Mouse (Mus musculus) lung, embryonic 15.5 days (tissue): ENCODE results near the gene Spsb1. TPM values are rescaled to one million over a fixed set of nuclear protein-coding genes. Genes with fewer than 3 reads are reported as not detected.

Source experiments
- ATAC-seq: fragments of 200-750 bp; cut with Nextera tagmentation; 2 replicates; pipeline ENCODE4 v1.8.0; 2017; ENCODE audit warnings: moderate number of reproducible peaks, borderline replicate concordance; ENCODE audit not compliant: low FRiP score, low TSS enrichment; ENCODE audit errors: extremely low read depth
- H3K27ac ChIP-seq: fragments of 300-500 bp; sonication (generic); 2 replicates; pipeline ENCODE4 v1.5.1; 2015; ENCODE audit warnings: moderate library complexity, mild to moderate bottlenecking, inconsistent platforms
- H3K27me3 ChIP-seq: fragments of 300-500 bp; sonication (generic); 2 replicates; pipeline ENCODE4 v1.6.1; 2015; ENCODE audit warnings: inconsistent platforms
- H3K36me3 ChIP-seq: fragments of 300-500 bp; sonication (generic); 2 replicates; pipeline ENCODE4 v1.6.1; 2015; ENCODE audit warnings: inconsistent platforms
- H3K4me1 ChIP-seq: fragments of 300-500 bp; sonication (generic); 2 replicates; pipeline ENCODE4 v1.6.1; 2015; ENCODE audit warnings: inconsistent platforms
- H3K4me2 ChIP-seq: fragments of 300-500 bp; sonication (generic); 2 replicates; pipeline ENCODE4 v1.6.1; 2015; ENCODE audit warnings: inconsistent platforms, mild to moderate bottlenecking, moderate library complexity
- H3K4me3 ChIP-seq: fragments of 300-500 bp; sonication (generic); 2 replicates; pipeline ENCODE4 v1.5.1; 2015; ENCODE audit warnings: mild to moderate bottlenecking, inconsistent platforms
- H3K9ac ChIP-seq: fragments of 300-500 bp; sonication (generic); 2 replicates; pipeline ENCODE4 v1.6.1; 2015; ENCODE audit warnings: inconsistent platforms
- H3K9me3 ChIP-seq: fragments of 300-500 bp; sonication (generic); 2 replicates; pipeline ENCODE4 v1.6.1; 2016; ENCODE audit warnings: inconsistent platforms
- WGBS: fragments of 180-500 bp; shearing (Covaris S2); methylation state at CpG from one replicate; pipeline ENCODE4 v1.1.7; 2015; 5-methylcytosine and 5-hydroxymethylcytosine counted together
- polyA plus RNA-seq: library from polyadenylated mRNA; unstranded; fragments of >200 nt; fragmentation: Nextera tagmentation; extraction: Ambion mirVana; gene quantifications from 2 replicates; pipeline ENCODE4 v1.2.1, GENCODE M21; 2015

Gene Spsb1
- polyA plus RNA-seq, 1 experiment from 2014 or later: 15.6 TPM

DNA sequence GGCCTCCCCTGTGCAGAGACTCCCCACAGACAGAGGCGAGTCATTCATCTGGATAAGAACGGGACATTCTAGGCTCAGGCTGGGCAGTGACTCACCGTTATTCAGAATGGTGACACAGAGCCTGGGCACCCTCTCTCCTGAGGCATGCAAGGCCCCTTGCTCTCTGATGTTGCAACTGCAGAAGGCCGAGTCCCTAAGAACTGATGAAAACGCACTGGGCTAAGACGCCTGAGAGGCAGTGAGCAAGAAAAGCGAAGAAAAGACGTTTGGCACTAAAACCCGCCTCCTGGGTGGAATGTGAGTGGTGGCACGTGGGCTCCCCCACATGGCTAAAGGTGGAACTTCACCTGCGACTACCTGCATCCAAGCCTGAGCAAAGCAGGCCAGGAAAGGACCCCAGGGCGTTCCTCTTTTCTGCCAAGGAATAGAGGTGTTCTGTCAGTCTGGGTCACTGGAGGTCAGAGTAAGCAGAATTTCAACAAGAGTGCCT, 25.0 kb upstream of the Spsb1 start:
- no peak; the same call in 1 of the 2 replicates for ATAC-seq
- 4% methylated on average over 12 of the region's 12 CpGs for WGBS
- Histone ChIP-seq H3K27me3 (no peaks in the 10 kb centered on the region), H3K4me1 (peaks cover 27% of the 10 kb centered on the region), H3K36me3 (peaks cover 24% of the 10 kb centered on the region), H3K4me3 (no peak overlapping the region), H3K9ac (no peak overlapping the region), H3K4me2 (peak overlapping the region; percentile 35), H3K27ac (no peak overlapping the region), H3K9me3 (no peaks in the 10 kb centered on the region)

DNA sequence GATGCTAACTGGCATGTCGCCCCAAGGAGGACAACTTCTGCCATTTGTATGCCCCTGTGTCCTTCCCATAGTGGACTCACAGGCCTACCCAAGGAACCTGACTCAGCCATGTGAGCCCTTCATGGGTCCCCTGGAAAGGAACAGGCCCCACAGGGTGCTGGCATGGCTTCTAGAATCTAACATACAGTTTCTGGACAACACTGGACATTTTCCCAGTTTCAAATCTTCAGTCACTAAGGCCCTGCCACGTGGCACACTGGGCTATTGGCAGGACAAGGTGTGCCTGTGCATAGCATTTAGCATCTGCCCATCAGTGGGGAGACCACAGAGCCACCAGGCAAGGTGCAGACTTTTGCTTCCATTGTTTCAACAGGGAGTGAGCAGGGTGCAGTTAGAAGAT, 24.0 kb upstream of the Spsb1 start:
- Histone ChIP-seq H3K4me3 (no peak overlapping the region), H3K9ac (no peak overlapping the region), H3K36me3 (peaks cover 23% of the 10 kb centered on the region), H3K9me3 (no peaks in the 10 kb centered on the region), H3K4me1 (peaks cover 27% of the 10 kb centered on the region), H3K27me3 (no peaks in the 10 kb centered on the region), H3K27ac (no peak overlapping the region), H3K4me2 (no peak overlapping the region)
- ATAC-seq: no peak
- WGBS: 83% methylated on average over 2 of the region's 2 CpGs

DNA sequence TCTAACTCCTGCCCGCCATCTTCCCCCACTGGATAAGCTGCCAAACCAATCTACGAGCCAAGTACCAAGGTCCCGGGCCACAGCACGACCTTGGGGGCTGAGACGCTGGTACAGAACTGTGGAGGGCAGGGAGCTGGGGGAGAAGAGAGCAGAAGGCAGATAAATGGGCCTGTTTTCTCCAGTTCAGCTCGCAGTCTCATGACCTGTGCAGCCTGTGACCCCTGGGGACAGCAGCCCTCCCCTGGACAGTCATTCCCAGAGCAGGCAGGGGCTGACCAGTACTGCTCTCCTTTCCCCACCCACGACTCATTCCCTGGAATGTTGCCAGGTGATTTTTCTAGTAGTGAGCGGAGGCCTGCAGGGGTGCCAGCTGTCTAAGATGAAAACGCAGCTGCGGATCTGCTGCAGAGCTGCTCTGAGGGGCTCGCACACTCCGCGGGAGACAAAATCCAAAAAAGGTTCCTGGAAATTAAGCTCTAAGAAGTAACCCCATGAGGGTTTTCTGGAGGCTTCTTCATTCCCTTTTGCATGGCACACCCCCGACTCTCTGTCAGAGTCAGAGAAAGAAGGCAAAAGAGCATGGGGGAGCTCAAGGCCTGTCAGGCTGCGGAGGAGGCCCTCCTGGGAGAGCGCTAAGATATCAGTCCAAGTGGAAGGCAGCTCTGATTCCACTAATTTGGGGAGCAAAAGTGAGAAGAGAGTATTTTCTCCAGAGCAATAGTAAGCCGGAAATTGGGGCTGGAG, 23.1 kb upstream of the Spsb1 start:
- peak; percentile 60 for ATAC-seq
- H3K27ac ChIP-seq: 0 out of 2 replicates have a peak overlapping the region, but pooled peaks have one; percentile 2
- 39% methylated on average over 17 of the region's 17 CpGs for WGBS
- no peak overlapping the region for H3K4me2 ChIP-seq
- H3K9ac ChIP-seq: no peak overlapping the region
- H3K27me3 ChIP-seq: no peaks in the 10 kb centered on the region
- H3K4me1 ChIP-seq: peaks cover 27% of the 10 kb centered on the region
- H3K4me3 ChIP-seq: no peak overlapping the region
- H3K9me3 ChIP-seq: no peaks in the 10 kb centered on the region
- peaks cover 16% of the 10 kb centered on the region for H3K36me3 ChIP-seq

- no peak overlapping the region for H3K4me3 ChIP-seq
- H3K27me3 ChIP-seq: no peaks in the 10 kb centered on the region
- no peak for ATAC-seq
- H3K9ac ChIP-seq: no peak overlapping the region
- no peak overlapping the region for H3K4me2 ChIP-seq
- peaks cover 27% of the 10 kb centered on the region for H3K4me1 ChIP-seq
- 52% methylated on average over 6 of the region's 6 CpGs for WGBS
- H3K36me3 ChIP-seq: peaks cover 15% of the 10 kb centered on the region
- H3K9me3 ChIP-seq: no peaks in the 10 kb centered on the region
- no peak overlapping the region for H3K27ac ChIP-seq
These were observed 22.3 kb upstream of the Spsb1 start for GRCm38 (mm10) chr4:149977181-149977580.

DNA sequence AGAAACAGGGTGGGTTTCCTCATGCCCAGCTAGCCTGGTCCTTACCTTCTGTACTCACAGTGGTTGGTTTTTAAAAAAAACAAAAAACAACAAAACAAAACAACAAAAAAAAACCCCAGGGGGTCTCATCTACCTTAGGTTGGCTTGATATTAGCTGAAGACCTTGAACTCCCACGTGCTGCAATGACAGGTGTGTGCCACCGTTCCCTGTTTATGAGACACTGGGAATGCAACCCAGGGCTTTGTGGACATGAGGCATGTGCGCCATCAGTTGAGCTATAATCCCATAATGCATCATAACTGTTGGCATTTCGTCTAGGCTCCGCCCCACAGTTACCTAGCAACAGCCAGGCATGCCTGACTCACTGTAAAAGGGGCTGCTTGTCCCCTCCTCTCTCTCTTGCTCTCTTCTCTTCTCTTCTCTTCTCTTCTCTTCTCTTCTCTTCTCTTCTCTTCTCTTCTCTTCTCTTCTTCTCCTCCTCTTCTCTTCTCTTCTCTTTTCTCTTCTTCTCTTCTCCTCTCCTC, 20.9 kb upstream of the Spsb1 start:
- no peak overlapping the region for H3K4me2 ChIP-seq
- H3K27me3 ChIP-seq: no peaks in the 10 kb centered on the region
- H3K27ac ChIP-seq: no peak overlapping the region
- WGBS: 70% methylated on average over 5 of the region's 5 CpGs
- peaks cover 27% of the 10 kb centered on the region for H3K4me1 ChIP-seq
- no peaks in the 10 kb centered on the region for H3K9me3 ChIP-seq
- H3K36me3 ChIP-seq: 0 out of 2 replicates have a peak, but pooled peaks cover 1% of the 10 kb centered on the region
- H3K4me3 ChIP-seq: no peak overlapping the region
- H3K9ac ChIP-seq: no peak overlapping the region
- ATAC-seq: no peak

GRCm38 (mm10) chr4:149975291-149975690, 20.4 kb upstream of the Spsb1 start:
- Histone ChIP-seq H3K9ac (no peak overlapping the region), H3K4me1 (peaks cover 27% of the 10 kb centered on the region), H3K9me3 (no peaks in the 10 kb centered on the region), H3K27ac (no peak overlapping the region), H3K4me3 (no peak overlapping the region), H3K4me2 (no peak overlapping the region), H3K36me3 (no peaks in the 10 kb centered on the region), H3K27me3 (no peaks in the 10 kb centered on the region)
- WGBS: 60% methylated on average over 8 of the region's 8 CpGs
- no peak for ATAC-seq

GRCm38 (mm10) chr4:149971393-149971792, 16.6 kb upstream of the Spsb1 start:
- ATAC-seq: no peak
- Histone ChIP-seq H3K4me2 (no peak overlapping the region), H3K27ac (no peak overlapping the region), H3K4me1 (peaks cover 12% of the 10 kb centered on the region), H3K9ac (no peak overlapping the region), H3K9me3 (no peaks in the 10 kb centered on the region), H3K27me3 (no peaks in the 10 kb centered on the region), H3K4me3 (no peak overlapping the region), H3K36me3 (no peaks in the 10 kb centered on the region)
- WGBS: 37% methylated on average over 9 of the region's 9 CpGs

GRCm38 (mm10) chr4:149968526-149968925, 13.7 kb upstream of the Spsb1 start:
- WGBS: 31% methylated on average over 6 of the region's 6 CpGs

GRCm38 (mm10) chr4:149966963-149967362, 12.1 kb upstream of the Spsb1 start:
- H3K27ac ChIP-seq: no peak overlapping the region
- no peaks in the 10 kb centered on the region for H3K9me3 ChIP-seq
- no peak overlapping the region for H3K4me2 ChIP-seq
- H3K36me3 ChIP-seq: no peaks in the 10 kb centered on the region
- peaks cover 16% of the 10 kb centered on the region for H3K4me1 ChIP-seq
- ATAC-seq: no peak
- no peaks in the 10 kb centered on the region for H3K27me3 ChIP-seq
- H3K4me3 ChIP-seq: no peak overlapping the region
- no peak overlapping the region for H3K9ac ChIP-seq
- WGBS: 84% methylated on average over 9 of the region's 9 CpGs

More at GRCm38 (mm10) chr4:149968526-149968925, 13.7 kb upstream of the Spsb1 start:
- Histone ChIP-seq H3K36me3 (no peaks in the 10 kb centered on the region), H3K27me3 (no peaks in the 10 kb centered on the region), H3K4me2 (no peak overlapping the region), H3K4me1 (peaks cover 16% of the 10 kb centered on the region), H3K9ac (no peak overlapping the region), H3K9me3 (no peaks in the 10 kb centered on the region), H3K27ac (no peak overlapping the region), H3K4me3 (no peak overlapping the region)
- ATAC-seq: no peak

GRCm38 (mm10) chr4:149966252-149966651, 11.4 kb upstream of the Spsb1 start:
- no peaks in the 10 kb centered on the region for H3K27me3 ChIP-seq
- no peaks in the 10 kb centered on the region for H3K9me3 ChIP-seq
- peaks cover 16% of the 10 kb centered on the region for H3K4me1 ChIP-seq
- no peaks in the 10 kb centered on the region for H3K36me3 ChIP-seq
- H3K4me2 ChIP-seq: no peak overlapping the region
- peak; percentile 33; the same call in 1 of the 2 replicates for ATAC-seq
- no peak overlapping the region for H3K9ac ChIP-seq
- no peak overlapping the region for H3K4me3 ChIP-seq
- H3K27ac ChIP-seq: no peak overlapping the region
- WGBS: 39% methylated on average over 5 of the region's 5 CpGs

- Histone ChIP-seq H3K27me3 (no peaks in the 10 kb centered on the region), H3K27ac (no peak overlapping the region), H3K4me3 (no peak overlapping the region), H3K4me2 (no peak overlapping the region), H3K9ac (no peak overlapping the region), H3K9me3 (no peaks in the 10 kb centered on the region), H3K36me3 (no peaks in the 10 kb centered on the region), H3K4me1 (peaks cover 16% of the 10 kb centered on the region)
- WGBS: 66% methylated on average over 6 of the region's 6 CpGs
- no peak for ATAC-seq
These were observed 10.8 kb upstream of the Spsb1 start for GRCm38 (mm10) chr4:149965672-149966071.

- WGBS: 61% methylated on average over 6 of the region's 6 CpGs
- peaks cover 16% of the 10 kb centered on the region for H3K4me1 ChIP-seq
- H3K9me3 ChIP-seq: no peaks in the 10 kb centered on the region
- no peak for ATAC-seq
- H3K36me3 ChIP-seq: no peaks in the 10 kb centered on the region
- no peak overlapping the region for H3K27ac ChIP-seq
- no peak overlapping the region for H3K4me3 ChIP-seq
- no peak overlapping the region for H3K9ac ChIP-seq
- no peaks in the 10 kb centered on the region for H3K27me3 ChIP-seq
- no peak overlapping the region for H3K4me2 ChIP-seq
These were observed 10.4 kb upstream of the Spsb1 start for GRCm38 (mm10) chr4:149965242-149965641.
